Mouse (Mus musculus) cerebellum, adult 2 months (tissue): ENCODE results near the gene Ppia.
"Not testable (repeated sequence)": the region's sequence is repeated elsewhere in the genome, so short reads cannot be mapped to it uniquely, and the experiment has no call there.

Experiments used
- CTCF ChIP-seq: fragments of 200-500 bp; IDR thresholded peaks from 2 replicates; pipeline ENCODE4 v1.5.1; 2011; ENCODE audit warnings: low read depth, mild to moderate bottlenecking, control low read depth, low read length, moderate library complexity, borderline replicate concordance; ENCODE audit not compliant: insufficient read depth
- POLR2A ChIP-seq: fragments of 200-500 bp; IDR thresholded peaks from 2 replicates; pipeline ENCODE4 v1.6.1; 2011; ENCODE audit warnings: low read length, control low read depth, borderline replicate concordance; ENCODE audit not compliant: insufficient read depth

GRCm38 (mm10) chr11:6367986-6368385 is 47.3 kb upstream of the Ppia start:
- TF ChIP-seq CTCF, POLR2A: not testable (repeated sequence)
